Mouse (Mus musculus) neural tube, embryonic 12.5 days (tissue): ENCODE measurements around the gene Rsbn1l. TPM values are rescaled to one million over a fixed set of nuclear protein-coding genes. Genes with fewer than 3 reads are reported as not detected.

ENCODE experiments used
- ATAC-seq: fragments of 200-750 bp; cut with Nextera tagmentation; 2 replicates; pipeline ENCODE4 v1.8.0; 2017; ENCODE audit warnings: low read depth, mild to moderate bottlenecking, moderate TSS enrichment, moderate library complexity; ENCODE audit not compliant: low FRiP score
- H3K27ac ChIP-seq: fragments of 300-500 bp; sonication (generic); 2 replicates; pipeline ENCODE4 v1.5.1; 2016
- H3K27me3 ChIP-seq: fragments of 300-500 bp; sonication (generic); replicated peaks from 2 replicates; pipeline ENCODE4 v1.6.1; 2016; ENCODE audit warnings: mild to moderate bottlenecking
- H3K36me3 ChIP-seq: fragments of 300-500 bp; sonication (generic); 2 replicates; pipeline ENCODE4 v1.6.1; 2016; ENCODE audit warnings: mild to moderate bottlenecking
- H3K4me1 ChIP-seq: fragments of 300-500 bp; sonication (generic); 2 replicates; pipeline ENCODE4 v1.6.1; 2016
- H3K4me2 ChIP-seq: fragments of 300-500 bp; sonication (generic); replicated peaks from 2 replicates; pipeline ENCODE4 v1.6.1; 2016; ENCODE audit warnings: mild to moderate bottlenecking
- H3K4me3 ChIP-seq: fragments of 300-500 bp; sonication (generic); 2 replicates; pipeline ENCODE4 v1.5.1; 2016
- H3K9ac ChIP-seq: fragments of 300-500 bp; sonication (generic); 2 replicates; pipeline ENCODE4 v1.6.1; 2016; ENCODE audit warnings: mild to moderate bottlenecking
- H3K9me3 ChIP-seq: fragments of 300-500 bp; sonication (generic); 2 replicates; pipeline ENCODE4 v1.6.1; 2016; ENCODE audit warnings: mild to moderate bottlenecking
- WGBS: fragments of 180-500 bp; shearing (Covaris S2); methylation state at CpG from one replicate; pipeline ENCODE4 v1.1.7; 2016; 5-methylcytosine and 5-hydroxymethylcytosine counted together
- polyA plus RNA-seq: library from polyadenylated mRNA; unstranded; fragments of >200 nt; fragmentation: Nextera tagmentation; extraction: Ambion mirVana; gene quantifications from 2 replicates; pipeline ENCODE4 v1.2.1, GENCODE M21; 2016

Gene Rsbn1l
- polyA plus RNA-seq, 1 experiment from 2014 or later: 5.5 TPM

DNA sequence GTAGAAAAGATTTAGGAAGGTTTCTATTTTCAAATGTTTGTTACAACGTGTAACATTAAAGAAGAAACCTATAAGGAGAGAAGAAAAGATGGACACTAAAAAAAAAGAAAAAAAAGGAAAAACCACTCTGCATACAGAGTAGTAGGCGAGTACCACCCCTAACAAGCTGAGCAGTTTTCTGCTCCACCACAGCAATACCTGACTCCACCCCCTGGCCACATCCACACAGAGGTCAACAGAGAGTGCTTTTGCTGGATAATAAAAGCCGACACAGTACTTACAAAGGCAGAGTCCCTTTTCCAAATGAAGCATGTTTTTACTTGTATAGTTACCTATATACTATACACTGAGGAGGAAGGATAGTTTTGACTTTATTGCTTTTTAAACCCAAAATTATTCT lies 31.6 kb downstream of the Rsbn1l start:
- no peaks in the 10 kb centered on the region for H3K4me1 ChIP-seq
- no peaks in the 10 kb centered on the region for H3K36me3 ChIP-seq
- H3K27me3 ChIP-seq: no peaks in the 10 kb centered on the region
- no peak overlapping the region for H3K9ac ChIP-seq
- no peak overlapping the region for H3K4me2 ChIP-seq
- H3K9me3 ChIP-seq: no peaks in the 10 kb centered on the region
- 72% methylated on average over 3 of the region's 3 CpGs for WGBS
- no peak overlapping the region for H3K4me3 ChIP-seq
- ATAC-seq: no peak
- no peak overlapping the region for H3K27ac ChIP-seq

DNA sequence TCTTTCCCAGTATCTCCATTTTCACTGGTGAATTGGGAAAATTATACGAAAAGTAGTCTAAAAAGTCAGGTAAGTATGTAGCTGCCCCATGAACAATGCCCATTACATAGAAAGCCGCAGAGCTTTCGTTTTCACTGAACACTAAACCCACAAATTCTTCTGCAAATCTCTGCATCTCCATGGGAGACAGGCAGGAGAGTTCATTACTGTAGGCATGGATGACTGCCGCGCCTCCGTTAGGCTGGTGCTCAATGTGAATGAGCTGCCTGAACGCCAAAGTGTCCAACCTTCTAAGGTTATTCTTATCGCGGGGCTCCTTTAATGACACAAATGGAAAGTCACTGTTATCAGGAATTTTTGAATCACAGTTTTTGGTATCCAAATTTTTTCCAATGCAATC lies 36.6 kb downstream of the Rsbn1l start:
- Histone ChIP-seq H3K4me3 (no peak overlapping the region), H3K4me2 (no peak overlapping the region), H3K36me3 (no peaks in the 10 kb centered on the region), H3K9me3 (no peaks in the 10 kb centered on the region), H3K27me3 (no peaks in the 10 kb centered on the region), H3K4me1 (no peaks in the 10 kb centered on the region), H3K27ac (no peak overlapping the region), H3K9ac (no peak overlapping the region)
- peak; percentile 66 for ATAC-seq
- WGBS: 67% methylated on average over 9 of the region's 9 CpGs

DNA sequence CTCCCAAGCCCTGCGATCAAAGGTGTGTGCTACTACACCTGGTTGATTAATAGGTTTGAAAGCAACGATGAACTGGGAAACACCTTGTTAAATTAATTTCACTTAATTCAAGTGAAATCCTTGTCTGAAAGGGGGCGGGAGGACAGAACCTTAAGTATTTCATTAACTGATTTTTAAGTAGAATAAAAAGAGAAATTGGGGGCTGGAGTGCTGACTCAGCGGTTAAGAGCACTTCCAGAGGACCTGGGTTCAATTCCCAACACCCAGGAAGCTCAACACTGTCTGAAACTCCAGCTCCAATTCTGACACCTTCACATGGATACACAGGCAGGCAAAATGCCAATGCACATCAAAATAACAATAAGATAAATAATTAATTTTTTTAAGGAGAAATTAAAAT lies 37.2 kb downstream of the Rsbn1l start:
- no peak for ATAC-seq
- no peak overlapping the region for H3K27ac ChIP-seq
- H3K36me3 ChIP-seq: no peaks in the 10 kb centered on the region
- no peaks in the 10 kb centered on the region for H3K9me3 ChIP-seq
- no peak overlapping the region for H3K4me3 ChIP-seq
- H3K4me2 ChIP-seq: no peak overlapping the region
- 96% methylated on average over 4 of the region's 4 CpGs for WGBS
- no peak overlapping the region for H3K9ac ChIP-seq
- no peaks in the 10 kb centered on the region for H3K4me1 ChIP-seq
- no peaks in the 10 kb centered on the region for H3K27me3 ChIP-seq

DNA sequence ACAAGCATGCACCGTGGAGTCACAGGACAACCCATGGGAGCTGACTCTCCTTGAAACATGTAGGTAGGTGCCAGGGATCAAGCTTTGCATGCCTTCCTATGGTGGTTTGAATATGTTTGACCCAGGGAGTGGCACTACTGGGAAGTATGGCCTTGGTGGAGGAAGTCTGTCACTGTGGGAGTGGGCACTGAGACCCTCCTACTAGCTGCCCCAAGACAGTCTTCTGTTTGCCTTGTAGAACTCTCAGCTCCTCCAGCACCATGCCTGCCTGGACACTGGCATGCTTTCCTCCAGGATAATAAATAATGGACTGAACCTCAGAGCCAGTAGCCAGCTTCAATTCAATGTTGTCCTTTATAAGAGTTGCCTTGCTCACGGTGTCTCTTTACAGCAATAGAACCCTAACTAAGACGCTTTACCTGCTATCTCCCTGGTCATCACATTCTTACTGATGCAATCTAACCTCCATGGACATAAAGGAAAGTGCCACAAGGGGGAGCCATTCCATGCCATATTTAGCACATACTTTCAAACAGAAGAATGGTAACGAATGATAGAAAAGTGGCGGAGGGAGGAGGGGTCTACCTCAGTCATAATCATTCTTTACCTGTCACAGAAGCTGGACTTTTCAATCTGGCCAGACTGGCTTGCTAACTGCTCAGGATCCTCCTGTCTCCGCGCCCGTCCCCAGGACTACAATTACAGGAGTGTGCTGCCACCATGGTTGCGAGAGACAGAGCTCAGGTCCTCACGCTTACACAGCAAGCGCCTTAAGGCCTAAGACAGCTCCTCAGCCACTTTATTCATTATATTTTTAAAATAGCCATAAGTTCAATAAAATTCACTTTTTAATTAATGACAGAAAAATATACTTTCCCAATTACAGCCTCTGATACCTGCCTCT lies 42.6 kb downstream of the Rsbn1l start:
- H3K4me3 ChIP-seq: no peak overlapping the region

DNA sequence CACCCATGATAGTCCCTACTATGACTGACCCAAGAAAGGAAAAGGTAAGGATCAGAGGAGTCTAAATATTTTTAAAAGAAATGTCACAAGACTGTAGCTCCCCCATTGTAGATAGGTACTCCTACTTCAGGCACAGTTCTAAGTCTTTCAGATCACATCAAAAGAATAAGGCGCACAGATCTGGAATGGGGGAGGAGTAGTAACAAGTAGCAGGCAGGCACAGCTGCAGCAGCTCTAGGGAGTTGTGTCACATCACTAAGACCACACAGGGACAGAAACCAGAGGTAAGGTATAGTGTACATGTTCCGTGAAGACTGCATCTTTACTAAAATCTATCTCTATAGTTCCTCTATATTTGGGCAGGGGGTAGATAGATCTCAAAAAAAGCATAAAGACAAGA lies 44.5 kb downstream of the Rsbn1l start:
- H3K4me2 ChIP-seq: no peak overlapping the region
- WGBS: 94% methylated on average over 2 of the region's 2 CpGs
- H3K9me3 ChIP-seq: no peaks in the 10 kb centered on the region
- no peak overlapping the region for H3K27ac ChIP-seq
- H3K9ac ChIP-seq: no peak overlapping the region
- H3K27me3 ChIP-seq: no peaks in the 10 kb centered on the region
- no peaks in the 10 kb centered on the region for H3K36me3 ChIP-seq
- H3K4me3 ChIP-seq: no peak overlapping the region
- no peaks in the 10 kb centered on the region for H3K4me1 ChIP-seq
- no peak for ATAC-seq

More for the DNA sequence above, 42.6 kb downstream of the Rsbn1l start:
- Histone ChIP-seq H3K9ac (no peak overlapping the region), H3K27me3 (no peaks in the 10 kb centered on the region), H3K27ac (no peak overlapping the region), H3K36me3 (no peaks in the 10 kb centered on the region), H3K4me2 (no peak overlapping the region), H3K9me3 (no peaks in the 10 kb centered on the region), H3K4me1 (no peaks in the 10 kb centered on the region)
- peak; percentile 48 for ATAC-seq
- WGBS: 80% methylated on average over 11 of the region's 11 CpGs

DNA sequence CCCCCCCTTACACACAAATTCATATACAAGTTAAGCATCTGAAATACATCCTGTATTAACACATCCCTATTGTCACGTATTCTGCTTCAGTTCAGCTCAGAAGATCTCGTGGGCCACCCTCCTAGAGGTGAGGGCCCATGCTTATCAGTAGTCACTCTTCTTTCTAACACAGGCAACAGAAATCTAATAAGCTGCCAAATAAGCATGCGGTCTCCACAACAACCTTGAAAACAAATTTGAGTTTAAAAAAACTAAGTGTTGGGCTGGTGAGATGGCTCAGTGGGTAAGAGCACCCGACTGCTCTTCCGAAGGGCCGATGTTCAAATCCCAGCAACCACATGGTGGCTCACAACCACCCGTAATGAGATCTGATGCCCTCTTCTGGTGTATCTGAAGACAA lies 50.0 kb downstream of the Rsbn1l start:
- H3K4me3 ChIP-seq: no peak overlapping the region
- no peaks in the 10 kb centered on the region for H3K9me3 ChIP-seq
- peaks cover 7% of the 10 kb centered on the region for H3K36me3 ChIP-seq
- H3K9ac ChIP-seq: no peak overlapping the region
- ATAC-seq: no peak
- H3K4me2 ChIP-seq: no peak overlapping the region
- no peaks in the 10 kb centered on the region for H3K27me3 ChIP-seq
- H3K4me1 ChIP-seq: no peaks in the 10 kb centered on the region
- WGBS: 97% methylated on average over 7 of the region's 7 CpGs
- no peak overlapping the region for H3K27ac ChIP-seq

DNA sequence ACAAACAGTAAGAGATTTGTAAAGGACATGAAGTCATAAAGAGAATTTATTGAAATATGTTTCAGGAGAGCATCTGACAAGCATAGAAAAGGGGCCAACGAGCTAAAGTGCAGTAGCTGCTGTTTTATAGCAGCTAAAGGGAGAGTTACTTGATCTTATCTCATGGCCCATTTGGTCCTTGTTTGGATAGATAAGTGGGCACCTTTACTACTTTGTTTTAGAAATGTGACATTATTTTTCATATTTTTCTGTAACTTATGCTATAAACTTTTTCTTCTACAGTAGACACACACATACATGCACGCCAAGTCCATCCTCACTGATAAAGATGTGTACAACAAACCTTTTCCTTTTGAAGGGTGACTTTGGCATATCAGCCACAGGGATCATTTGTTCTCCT lies 50.8 kb downstream of the Rsbn1l start:
- Histone ChIP-seq H3K4me2 (no peak overlapping the region), H3K27ac (no peak overlapping the region), H3K4me3 (no peak overlapping the region), H3K4me1 (no peaks in the 10 kb centered on the region), H3K9ac (no peak overlapping the region), H3K36me3 (peaks cover 7% of the 10 kb centered on the region), H3K27me3 (no peaks in the 10 kb centered on the region), H3K9me3 (no peaks in the 10 kb centered on the region)
- ATAC-seq: no peak
- WGBS: 87% methylated on average over 2 of the region's 2 CpGs

DNA sequence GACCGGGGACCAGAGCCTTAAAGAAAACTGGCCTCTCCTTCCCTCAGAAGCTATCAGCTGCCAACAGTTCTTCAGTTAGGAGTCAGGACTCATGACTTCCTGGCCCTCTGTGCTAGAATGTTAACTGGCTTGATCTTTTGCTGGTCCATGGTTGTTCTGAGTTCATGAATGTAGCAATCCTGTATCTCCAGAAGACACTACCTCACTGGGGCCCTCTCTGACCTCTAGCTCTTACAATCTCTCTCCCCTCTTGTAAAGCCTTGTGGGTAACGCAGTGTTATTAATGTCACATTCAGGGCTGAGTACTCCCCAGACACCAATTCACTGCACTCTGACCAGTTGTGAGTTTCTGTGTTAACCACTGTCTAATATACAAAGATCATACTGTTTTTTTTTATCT lies 51.6 kb downstream of the Rsbn1l start:
- H3K36me3 ChIP-seq: peaks cover 7% of the 10 kb centered on the region
- no peaks in the 10 kb centered on the region for H3K4me1 ChIP-seq
- no peak overlapping the region for H3K4me2 ChIP-seq
- H3K27ac ChIP-seq: no peak overlapping the region
- no peak overlapping the region for H3K4me3 ChIP-seq
- H3K9ac ChIP-seq: no peak overlapping the region
- no peak for ATAC-seq
- no peaks in the 10 kb centered on the region for H3K27me3 ChIP-seq
- 85% methylated on average over 2 of the region's 2 CpGs for WGBS
- no peaks in the 10 kb centered on the region for H3K9me3 ChIP-seq

DNA sequence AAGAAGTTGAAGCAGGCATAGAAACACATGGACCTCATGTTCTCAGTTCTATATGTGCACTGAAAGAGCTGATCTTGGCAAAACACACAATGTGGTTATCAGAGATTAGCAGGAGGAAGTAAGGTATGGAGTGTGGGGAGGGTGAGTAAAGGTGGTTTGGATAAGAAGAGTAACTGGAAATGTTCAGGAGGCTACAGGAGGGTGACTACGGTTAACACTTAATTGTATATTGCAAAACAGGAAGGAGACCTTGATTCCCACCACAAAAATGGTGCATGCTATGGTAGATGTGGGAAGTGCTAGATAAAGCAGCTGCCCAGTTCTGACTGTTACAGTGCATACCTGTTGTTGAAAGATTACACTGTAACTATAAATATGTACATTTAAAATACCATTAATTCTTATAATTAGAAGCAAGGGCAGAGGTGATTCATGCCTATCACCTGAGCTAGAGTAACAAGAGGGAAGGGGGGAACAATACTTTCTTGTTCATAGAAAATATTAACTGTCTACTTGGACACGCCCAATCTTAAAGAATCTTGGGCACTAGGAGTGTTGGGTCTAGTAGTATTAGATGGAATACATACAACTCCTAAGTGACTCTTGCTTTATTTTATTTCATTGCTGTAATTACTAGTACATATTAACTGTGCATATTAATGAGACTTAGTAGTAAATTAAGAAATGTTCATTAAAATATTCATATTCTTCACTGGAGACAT lies 58.6 kb downstream of the Rsbn1l start:
- Histone ChIP-seq H3K9ac (no peak overlapping the region), H3K36me3 (peaks cover 15% of the 10 kb centered on the region), H3K9me3 (no peaks in the 10 kb centered on the region), H3K4me2 (no peak overlapping the region), H3K27ac (no peak overlapping the region), H3K27me3 (no peaks in the 10 kb centered on the region), H3K4me3 (no peak overlapping the region), H3K4me1 (no peaks in the 10 kb centered on the region)
- ATAC-seq: no peak
- 96% methylated on average over 2 of the region's 2 CpGs for WGBS

DNA sequence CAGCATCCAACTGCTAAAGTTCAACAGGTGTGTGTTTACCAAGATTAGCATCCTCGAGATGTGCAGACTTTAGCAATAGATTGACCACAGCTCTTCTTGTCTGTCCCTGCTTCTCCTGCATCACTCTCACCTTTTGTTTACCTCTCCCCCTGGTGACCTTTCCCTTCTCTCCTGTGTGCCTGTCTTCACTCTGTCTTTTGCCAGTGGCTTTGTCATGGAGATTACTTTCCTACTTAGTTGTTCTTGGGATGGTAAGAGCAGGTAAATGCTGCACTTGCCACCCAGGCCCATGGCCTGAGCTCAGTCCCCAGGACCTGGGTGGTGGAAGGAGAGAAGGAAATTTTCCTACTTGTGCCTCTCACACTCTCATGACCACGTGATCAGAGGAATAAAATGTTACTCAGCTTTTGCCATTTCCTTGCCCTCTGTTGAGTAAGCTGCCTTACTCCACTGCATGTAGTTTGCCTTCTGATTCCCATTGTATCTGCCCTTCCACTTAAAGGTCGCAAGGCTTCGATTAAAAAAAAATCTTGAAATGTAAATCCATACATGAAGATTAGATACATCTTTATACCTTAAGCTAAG lies 72.1 kb downstream of the Rsbn1l start:
- no peaks in the 10 kb centered on the region for H3K27me3 ChIP-seq
- WGBS: 81% methylated on average over 4 of the region's 4 CpGs
- no peaks in the 10 kb centered on the region for H3K9me3 ChIP-seq
- no peak overlapping the region; the same call in 1 of the 2 replicates for H3K4me3 ChIP-seq
- ATAC-seq: no peak
- H3K36me3 ChIP-seq: peaks cover 12% of the 10 kb centered on the region
- no peak overlapping the region for H3K27ac ChIP-seq
- H3K4me1 ChIP-seq: peaks cover 21% of the 10 kb centered on the region
- H3K4me2 ChIP-seq: peak overlapping the region; percentile 69
- H3K9ac ChIP-seq: no peak overlapping the region; the same call in 1 of the 2 replicates

DNA sequence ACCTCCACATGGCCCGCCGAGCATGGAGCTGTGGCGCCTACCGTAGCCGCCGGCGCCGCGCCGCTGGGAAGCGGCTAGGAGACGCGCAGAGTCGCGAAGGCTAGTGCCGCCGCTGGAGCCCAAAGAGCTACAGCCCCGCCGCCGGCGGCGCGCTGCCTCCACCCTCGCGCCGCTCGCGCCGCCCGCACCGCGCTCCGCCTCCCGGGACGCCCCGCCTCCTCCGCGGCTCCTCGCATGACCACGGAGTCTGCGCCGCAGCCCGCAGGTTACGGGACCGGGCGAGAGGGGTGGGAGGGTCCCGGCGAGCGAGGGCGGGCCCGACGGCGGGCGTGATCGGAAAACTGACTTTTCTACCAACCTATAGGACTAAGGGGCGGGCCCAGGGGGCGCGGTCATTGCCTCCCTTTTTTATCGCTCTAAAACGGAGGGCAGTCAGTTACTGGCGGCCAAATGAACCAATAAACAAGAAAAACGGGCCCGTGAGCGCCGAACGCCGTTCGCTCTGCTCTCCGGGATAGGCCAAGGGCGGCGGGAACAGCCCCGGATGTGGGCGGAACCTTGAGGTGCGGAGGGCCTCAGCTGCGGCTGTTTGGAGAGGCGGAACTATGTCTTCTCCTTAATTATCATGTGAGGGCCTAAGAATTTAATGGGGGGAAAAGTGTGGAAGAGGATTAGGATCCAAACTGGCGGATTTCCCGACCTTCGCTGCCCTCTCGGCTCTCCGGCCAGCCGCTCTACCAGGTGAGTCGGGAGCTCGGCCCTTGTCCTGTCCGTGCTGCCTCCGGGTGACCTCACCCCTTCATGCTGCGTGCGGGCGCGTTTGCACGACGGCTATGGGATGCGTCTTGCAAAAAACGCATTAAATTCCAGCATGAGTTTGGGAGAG lies 74.0 kb downstream of the Rsbn1l start, which contains the start of the genes Phtf2 and Tmem60:
TSS of gene Phtf2 (minus strand) at position 210 of the 886 bp plus-strand sequence.
TSS of gene Tmem60 (plus strand) at position 277 of the 886 bp plus-strand sequence.
- H3K4me3 ChIP-seq: peak within 1 kb of the TSS; percentile 86
- H3K4me2 ChIP-seq: peak within 1 kb of the TSS; percentile 69
- under 1% methylated on average over 94 of the region's 94 CpGs for WGBS
- H3K9me3 ChIP-seq: no peaks in the 10 kb centered on the region
- no peaks in the 10 kb centered on the region for H3K27me3 ChIP-seq
- peaks cover 12% of the 10 kb centered on the region for H3K36me3 ChIP-seq
- H3K27ac ChIP-seq: peak within 1 kb of the TSS; percentile 94
- H3K9ac ChIP-seq: peak within 1 kb of the TSS; percentile 93
- ATAC-seq: peak; percentile 99
- peaks cover 21% of the 10 kb centered on the region for H3K4me1 ChIP-seq
